9 mouse cellular contexts compared by ENCODE assay signal in genomic region chr9:92930231-92930966, GRCm38 (mm10).
A peak's percentile ranks its signal among the peaks of the same experiment; 100 is the strongest.
DNase-seq lines count a peak whose midpoint lies in the region; ATAC-seq and TF ChIP-seq lines count a peak whose summit lies in the region.
"Had no signal": no experiment of that assay in that cellular context is flagged by ENCODE, and none has a peak within 500 bp of the region (broad histone marks: within the 10 kb centered on the region; RNA-seq: fewer than 3 reads in every experiment).

No protein-coding gene starts in this region.

- peak; percentile 96 for ATAC-seq in hindbrain, embryonic 15.5 days (ENCODE audit: low FRiP score, low read depth)
- ATAC-seq in neural tube, embryonic 12.5 days (ENCODE audit: low FRiP score, low read depth) = peak; percentile 96
- ATAC-seq in stomach, postnatal 0 days (ENCODE audit: low FRiP score, low TSS enrichment) = no peak

- 10% methylated on average over 6 of the region's 6 CpGs for whole genome bisulfite sequencing in hindbrain, embryonic 15.5 days
- 10% methylated on average over 6 of the region's 6 CpGs for WGBS in neural tube, embryonic 12.5 days
- WGBS in stomach, postnatal 0 days = 62% methylated on average over 6 of the region's 6 CpGs

- TF ChIP-seq EP300 in stomach, postnatal 0 days (optimal IDR thresholded peaks at IDR 0.05) = no peak

- H3K27me3 ChIP-seq in hindbrain, embryonic 15.5 days = no peaks in the 10 kb centered on the region
- no peaks in the 10 kb centered on the region; the same call in 1 of the 2 replicates for H3K27me3 ChIP-seq in neural tube, embryonic 12.5 days (replicated peaks)
- H3K27me3 ChIP-seq in stomach, postnatal 0 days (ENCODE audit: control insufficient read depth, insufficient read depth, low read length) = no peaks in the 10 kb centered on the region

- no peaks in the 10 kb centered on the region for H3K36me3 ChIP-seq in hindbrain, embryonic 15.5 days
- no peaks in the 10 kb centered on the region for H3K36me3 ChIP-seq in neural tube, embryonic 12.5 days
- H3K36me3 ChIP-seq in stomach, postnatal 0 days (ENCODE audit: control insufficient read depth, insufficient read depth, low read length) = no peaks in the 10 kb centered on the region

- intact Hi-C loops in left cerebral cortex, postnatal 25 days (cut with DNase I) = no loop called here
- intact Hi-C loops in left cerebral cortex, adult 2 months (cut with DNase I) = no loop called here

- peaks cover 17% of the 10 kb centered on the region for H3K4me1 ChIP-seq in hindbrain, embryonic 15.5 days (replicated peaks)
- H3K4me1 ChIP-seq in neural tube, embryonic 12.5 days = no peaks in the 10 kb centered on the region
- H3K4me1 ChIP-seq in stomach, postnatal 0 days (replicated peaks; ENCODE audit: control insufficient read depth, insufficient read depth) = no peaks in the 10 kb centered on the region

- H3K4me3 ChIP-seq in left cerebral cortex, adult 2 months = no peak overlapping the region
- H3K4me3 ChIP-seq in hindbrain, embryonic 15.5 days = peak overlapping the region; percentile 12
- H3K4me3 ChIP-seq in neural tube, embryonic 12.5 days = no peak overlapping the region
- no peak overlapping the region for H3K4me3 ChIP-seq in stomach, postnatal 0 days (ENCODE audit: low read depth, low read length)

- H3K9me3 ChIP-seq in hindbrain, embryonic 15.5 days = 0 out of 2 replicates have a peak, but pooled peaks cover 2% of the 10 kb centered on the region
- H3K9me3 ChIP-seq in neural tube, embryonic 12.5 days = peaks cover 14% of the 10 kb centered on the region; the same call in 1 of the 2 replicates
- no peaks in the 10 kb centered on the region for H3K9me3 ChIP-seq in stomach, postnatal 0 days (ENCODE audit: control insufficient read depth, low read length)

- H3K4me2 ChIP-seq in hindbrain, embryonic 15.5 days = peak overlapping the region; percentile 48
- peak overlapping the region; percentile 40 for H3K4me2 ChIP-seq in neural tube, embryonic 12.5 days (replicated peaks)
- no peak overlapping the region for H3K4me2 ChIP-seq in stomach, postnatal 0 days (replicated peaks; ENCODE audit: low read depth)

- DNase-seq in left cerebral cortex, postnatal 25 days (ENCODE audit: low spot score in 2 of 2) = peak; percentile 13 to 32
- DNase-seq in left cerebral cortex, adult 2 months (ENCODE audit: extremely low spot score in 1 of 2, low spot score in 2 of 2) = no peak
- peak; percentile 17 for DNase-seq in embryo, embryonic 11.5 days (ENCODE audit: low read depth, low spot score)
- no peak for DNase-seq in ovary, postnatal 14 days (ENCODE audit: low spot score)
- DNase-seq in stomach, postnatal 0 days (ENCODE audit: low spot score) = no peak
- DNase-seq in ovary, postnatal 10 days (ENCODE audit: low spot score) = no peak

- H3K27ac ChIP-seq in left cerebral cortex, adult 2 months = no peak overlapping the region; the same call in 1 of the 2 replicates
- H3K27ac ChIP-seq in hindbrain, embryonic 15.5 days (replicated peaks) = peak overlapping the region; percentile 74
- H3K27ac ChIP-seq in neural tube, embryonic 12.5 days = no peak overlapping the region
- H3K27ac ChIP-seq in stomach, postnatal 0 days (replicated peaks) = no peak overlapping the region
- H3K27ac ChIP-seq: liver, embryonic 14.5 days had no signal

- 0 out of 2 replicates have a peak overlapping the region, but pooled peaks have one; percentile 25 for H3K9ac ChIP-seq in hindbrain, embryonic 15.5 days
- no peak overlapping the region for H3K9ac ChIP-seq in neural tube, embryonic 12.5 days
- H3K9ac ChIP-seq in stomach, postnatal 0 days (ENCODE audit: low read length) = no peak overlapping the region
- H3K9ac ChIP-seq: liver, embryonic 14.5 days had no signal

- TF ChIP-seq CTCF in left cerebral cortex, adult 2 months (IDR thresholded peaks at IDR 0.05) = no peak
- TF ChIP-seq CTCF in stomach, postnatal 0 days (IDR thresholded peaks at IDR 0.05; ENCODE audit: low read depth) = no peak

Comparison
In these comparisons a context has a peak if more than half of its experiments do, and no peak if none do; other contexts are left out.
1. DNase-seq: peak in left cerebral cortex, postnatal 25 days (2 of 2) and embryo, embryonic 11.5 days (single experiment); none in left cerebral cortex, adult 2 months (0 of 2), ovary, postnatal 14 days (single experiment), stomach, postnatal 0 days (single experiment) and ovary, postnatal 10 days (single experiment).